Mouse (Mus musculus) myocyte (in vitro differentiated cells): Measurements from ENCODE around the gene Sart1.

Experiments
- E2F4 ChIP-seq: IDR thresholded peaks from one replicate; pipeline ENCODE4 v1.6.1; 2011; ENCODE audit warnings: mild to moderate bottlenecking, control low read depth, moderate library complexity; ENCODE audit not compliant: insufficient read depth
- MAX ChIP-seq: IDR thresholded peaks from one replicate; pipeline ENCODE4 v1.6.1; 2011; ENCODE audit warnings: low read depth, mild to moderate bottlenecking, control low read depth
- MYOD1 ChIP-seq, 3 experiments: IDR thresholded peaks; one replicate each; pipeline ENCODE4 v1.6.1; 2011; ENCODE audit warnings: control low read depth in 2 of 3, low read depth in 2 of 3, mild to moderate bottlenecking in 2 of 3, moderate library complexity in 1 of 3; ENCODE audit not compliant: insufficient read length in 2 of 3, control insufficient read depth in 1 of 3
- POLR2A ChIP-seq: IDR thresholded peaks from one replicate; pipeline ENCODE4 v1.6.1; 2011; ENCODE audit warnings: low read depth, mild to moderate bottlenecking, control low read depth, moderate library complexity; ENCODE audit not compliant: insufficient read length
- TCF12 ChIP-seq: IDR thresholded peaks from one replicate; pipeline ENCODE4 v1.6.1; 2011; ENCODE audit warnings: mild to moderate bottlenecking, control low read depth; ENCODE audit not compliant: poor library complexity, insufficient read depth, severe bottlenecking
- TCF3 ChIP-seq: IDR thresholded peaks from one replicate; pipeline ENCODE4 v1.6.1; 2011; ENCODE audit warnings: low read depth, control low read depth; ENCODE audit not compliant: insufficient read length

GRCm38 (mm10) chr19:5428083-5428482 lies 39.6 kb upstream of the Sart1 start:
- TF ChIP-seq TCF3 (no peak), POLR2A (no peak), E2F4 (no peak), TCF12 (no peak), MAX (no peak), MYOD1 (IDR thresholded peaks at IDR 0.05; ENCODE audit: control insufficient read depth in 1 of 3, insufficient read length in 2 of 3, low read depth in 2 of 3) (no peak)
